Mouse (Mus musculus) ES-Bruce4 (cell line): ENCODE data around the gene Usp7.
A peak's percentile ranks its signal among the peaks of the same experiment; 100 is the strongest.

ENCODE experiments used
- CTCF ChIP-seq: IDR thresholded peaks from one replicate; pipeline ENCODE4 v1.8.1; 2011; ENCODE audit warnings: low read depth, low read length
- EP300 ChIP-seq: IDR thresholded peaks from 2 replicates; pipeline ENCODE4 v1.6.1; 2011; ENCODE audit warnings: low read depth, low read length; ENCODE audit not compliant: insufficient read depth
- POLR2A ChIP-seq: IDR thresholded peaks from one replicate; pipeline ENCODE4 v1.8.1; 2011; ENCODE audit warnings: low read length; ENCODE audit not compliant: insufficient read depth

GRCm38 (mm10) chr16:8776634-8777033 is 15.5 kb downstream of the Usp7 start:
- TF ChIP-seq CTCF: no peak
- no peak for TF ChIP-seq POLR2A
- TF ChIP-seq EP300: peak; percentile 66; the same call in 1 of the 2 replicates
